Mouse (Mus musculus): ENCODE data around the gene Ascl4.

Ascl4 gene

GRCm38 (mm10) chr10:85967411-85968156, 40.1 kb downstream of the Ascl4 start:
- in situ Hi-C loops (cut with MboI; ENCODE audit: low pct_unique_long_range_greater_than_20kb in 1 of 2, low sequenced_read_pairs in 2 of 2, unreplicated experiment in 1 of 2), result loop anchor here (10.0 to 25.0 kb wide), 3 partner anchors 320 to 495 kb away; no protein-coding TSS in a partner anchor

DNA sequence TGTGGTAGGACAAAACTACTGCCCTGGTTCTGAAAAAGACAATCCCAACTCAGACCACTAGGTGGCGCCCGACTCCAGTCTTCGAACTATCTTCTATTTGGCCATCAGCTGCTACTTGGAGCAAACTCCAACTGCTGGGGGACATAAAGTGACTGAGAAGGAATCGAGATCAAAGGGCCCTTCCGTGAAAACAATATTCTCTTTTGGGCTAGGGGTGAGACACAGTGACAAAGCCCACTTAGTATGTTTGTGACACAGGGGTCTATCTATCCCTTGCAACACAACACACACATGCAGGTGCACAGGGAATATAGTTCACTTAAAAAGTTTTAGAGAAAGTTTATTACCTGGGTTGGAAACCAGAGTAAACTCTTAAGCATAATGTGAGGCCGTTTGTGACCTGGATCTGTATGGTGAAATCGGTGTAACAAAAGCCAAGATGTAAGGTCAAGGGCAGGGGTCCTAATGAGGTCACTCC, 40.7 kb downstream of the Ascl4 start:
- in situ Hi-C loops (cut with MboI; ENCODE audit: low pct_unique_long_range_greater_than_20kb in 1 of 2, low sequenced_read_pairs in 2 of 2, unreplicated experiment in 1 of 2), result loop anchor here (10.0 to 25.0 kb wide), 3 partner anchors 319 to 494 kb away; no protein-coding TSS in a partner anchor

DNA sequence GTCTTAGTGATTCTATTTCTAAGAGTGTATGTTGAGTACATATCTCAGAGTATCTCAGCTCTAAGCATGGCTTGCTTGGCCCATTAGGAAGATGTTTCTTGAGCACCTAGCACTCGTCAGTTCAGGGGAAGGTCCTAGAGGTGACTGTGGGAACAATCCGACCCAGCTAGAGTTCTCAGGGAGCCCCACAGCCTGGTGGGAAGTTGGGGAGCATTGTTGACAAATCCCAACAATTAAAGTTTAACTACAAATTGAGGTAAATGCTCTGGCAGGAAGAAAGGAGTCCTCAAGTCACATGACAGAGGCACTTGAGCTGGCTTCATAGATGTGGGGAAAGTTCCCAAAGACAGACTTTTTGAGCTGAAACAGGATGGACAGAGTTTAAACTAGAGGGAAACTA, 41.2 kb downstream of the Ascl4 start:
- in situ Hi-C loops (cut with MboI; ENCODE audit: low pct_unique_long_range_greater_than_20kb in 1 of 2, low sequenced_read_pairs in 2 of 2, unreplicated experiment in 1 of 2), result loop anchor here (10.0 to 25.0 kb wide), 3 partner anchors 319 to 494 kb away; no protein-coding TSS in a partner anchor

- in situ Hi-C loops (cut with MboI; ENCODE audit: low pct_unique_long_range_greater_than_20kb in 1 of 2, low sequenced_read_pairs in 2 of 2, unreplicated experiment in 1 of 2), result loop anchor here (10.0 to 25.0 kb wide), 3 partner anchors 317 to 492 kb away; no protein-coding TSS in a partner anchor
Observed at GRCm38 (mm10) chr10:85969894-85970620, 42.6 kb downstream of the Ascl4 start.

DNA sequence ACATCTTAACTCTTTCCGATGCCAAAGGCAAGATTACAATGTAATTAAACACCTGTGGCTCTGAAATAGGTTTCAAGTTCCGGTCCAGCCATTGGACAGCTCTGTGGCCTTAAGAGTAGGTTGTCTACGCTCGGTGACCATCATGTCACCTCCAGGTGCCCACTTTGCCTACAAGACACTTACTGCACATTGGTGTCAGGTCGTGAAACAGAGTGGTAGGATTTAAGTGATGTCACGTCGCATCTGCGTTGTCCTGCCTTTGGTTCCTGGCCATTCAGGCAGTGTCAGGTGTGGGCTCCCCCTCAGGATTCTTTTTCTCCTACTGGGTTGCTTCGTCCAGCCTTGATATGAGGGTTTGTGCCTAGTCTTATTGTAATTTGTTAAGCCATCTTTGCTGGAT, 44.3 kb downstream of the Ascl4 start:
- in situ Hi-C loops (cut with MboI; ENCODE audit: low pct_unique_long_range_greater_than_20kb in 1 of 2, low sequenced_read_pairs in 2 of 2, unreplicated experiment in 1 of 2), result loop anchor here (25.0 kb wide), 2 partner anchors 315 to 490 kb away; no protein-coding TSS in a partner anchor

GRCm38 (mm10) chr10:85972915-85973314, 45.4 kb downstream of the Ascl4 start:
- in situ Hi-C loops (cut with MboI; ENCODE audit: low pct_unique_long_range_greater_than_20kb in 1 of 2, low sequenced_read_pairs in 2 of 2, unreplicated experiment in 1 of 2), result loop anchor here (25.0 kb wide), 2 partner anchors 314 to 489 kb away; no protein-coding TSS in a partner anchor

- in situ Hi-C loops (cut with MboI; ENCODE audit: low pct_unique_long_range_greater_than_20kb in 1 of 2, low sequenced_read_pairs in 2 of 2, unreplicated experiment in 1 of 2), result no loop called here
Observed at GRCm38 (mm10) chr10:85989412-85990115, 62.1 kb downstream of the Ascl4 start.

- in situ Hi-C loops (cut with MboI; ENCODE audit: low pct_unique_long_range_greater_than_20kb in 1 of 2, low sequenced_read_pairs in 2 of 2, unreplicated experiment in 1 of 2), result no loop called here
Observed at GRCm38 (mm10) chr10:85992412-85992811, 64.9 kb downstream of the Ascl4 start.

DNA sequence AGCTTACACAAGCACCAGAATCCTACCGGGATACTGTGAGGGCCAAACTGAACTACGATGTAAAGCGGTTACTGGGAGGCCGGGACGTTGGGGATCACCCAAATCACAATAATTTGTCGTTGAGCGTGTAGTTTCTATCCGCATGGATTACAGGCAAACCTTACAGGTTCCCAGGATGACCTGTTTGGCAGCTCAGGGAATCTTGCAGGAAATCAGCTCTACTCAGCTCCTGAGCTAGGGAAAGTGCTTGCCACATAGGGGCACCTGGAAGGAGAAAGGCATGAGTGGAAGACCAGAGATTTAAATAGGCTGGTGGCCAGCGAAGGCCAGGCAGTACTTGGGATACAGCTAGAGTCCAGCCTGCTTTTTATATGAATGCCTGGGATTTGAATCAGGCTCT, 66.4 kb downstream of the Ascl4 start:
- in situ Hi-C loops (cut with MboI; ENCODE audit: low pct_unique_long_range_greater_than_20kb in 1 of 2, low sequenced_read_pairs in 2 of 2, unreplicated experiment in 1 of 2), result no loop called here

GRCm38 (mm10) chr10:85994543-85995104, 67.1 kb downstream of the Ascl4 start:
- in situ Hi-C loops (cut with MboI; ENCODE audit: low pct_unique_long_range_greater_than_20kb in 1 of 2, low sequenced_read_pairs in 2 of 2, unreplicated experiment in 1 of 2), result no loop called here

Data from mouse embryonic stem cell (cell line).